Comparison of ENCODE assay signal across 9 mouse cellular contexts in genomic region chr15:78709767-78710166, GRCm38 (mm10). TPM values are rescaled to one million over a fixed set of nuclear protein-coding genes. Genes with fewer than 3 reads are reported as not detected.
DNase-seq lines count a peak whose midpoint lies in the region; ATAC-seq and TF ChIP-seq lines count a peak whose summit lies in the region.
"Had no signal": no experiment of that assay in that cellular context is flagged by ENCODE, and none has a peak within 500 bp of the region (broad histone marks: within the 10 kb centered on the region; RNA-seq: fewer than 3 reads in every experiment).

No protein-coding gene starts in this region.

- H3K9ac ChIP-seq in hindbrain, embryonic 16.5 days (ENCODE audit: low read depth, low read length) = no peak overlapping the region
- H3K9ac ChIP-seq in neural tube, embryonic 12.5 days = no peak overlapping the region
- H3K9ac ChIP-seq: embryonic facial prominence, embryonic 12.5 days; lung, embryonic 14.5 days had no signal

- H3K27ac ChIP-seq in hindbrain, embryonic 16.5 days (ENCODE audit: low read depth, low read length) = no peak overlapping the region
- H3K27ac ChIP-seq in neural tube, embryonic 12.5 days = no peak overlapping the region
- H3K27ac ChIP-seq in kidney, adult 2 months (ENCODE audit: insufficient read depth, low read depth, low read length) = no peak overlapping the region
- H3K27ac ChIP-seq: embryonic facial prominence, embryonic 12.5 days had no signal

- H3K36me3 ChIP-seq in hindbrain, embryonic 16.5 days (ENCODE audit: control insufficient read depth, insufficient read depth, low read length) = no peaks in the 10 kb centered on the region
- H3K36me3 ChIP-seq in neural tube, embryonic 12.5 days = no peaks in the 10 kb centered on the region
- H3K36me3 ChIP-seq in kidney, adult 2 months (ENCODE audit: control insufficient read depth, insufficient read depth, low read length) = no peaks in the 10 kb centered on the region
- H3K36me3 ChIP-seq: embryonic facial prominence, embryonic 12.5 days had no signal

- no peak for TF ChIP-seq CTCF in brain, embryonic 14.5 days (IDR thresholded peaks at IDR 0.05; ENCODE audit: borderline replicate concordance, extremely low read depth, insufficient read depth, insufficient read length)
- TF ChIP-seq CTCF in kidney, adult 2 months (conservative IDR thresholded peaks at IDR 0.05; ENCODE audit: insufficient read depth, insufficient read length, low read depth, low read length) = no peak

- WGBS in hindbrain, embryonic 16.5 days = 9% methylated on average over 7 of the region's 7 CpGs
- 25% methylated on average over 7 of the region's 7 CpGs for WGBS in neural tube, embryonic 12.5 days
- WGBS in kidney, adult 2 months = 33% methylated on average over 7 of the region's 7 CpGs

- H3K4me2 ChIP-seq in hindbrain, embryonic 16.5 days (ENCODE audit: low read length) = peak overlapping the region; percentile 32
- no peak overlapping the region for H3K4me2 ChIP-seq in neural tube, embryonic 12.5 days (replicated peaks)
- H3K4me2 ChIP-seq: embryonic facial prominence, embryonic 12.5 days; lung, embryonic 14.5 days had no signal

- no peak overlapping the region for H3K4me3 ChIP-seq in hindbrain, embryonic 16.5 days (ENCODE audit: low read length)
- H3K4me3 ChIP-seq in neural tube, embryonic 12.5 days = no peak overlapping the region
- no peak overlapping the region for H3K4me3 ChIP-seq in kidney, adult 2 months (ENCODE audit: insufficient read depth, low read depth, low read length)
- H3K4me3 ChIP-seq: embryonic facial prominence, embryonic 12.5 days had no signal

- peak; percentile 46 for ATAC-seq in hindbrain, embryonic 16.5 days
- ATAC-seq in neural tube, embryonic 12.5 days (ENCODE audit: low FRiP score, low read depth) = peak; percentile 23; the same call in 1 of the 2 replicates
- ATAC-seq in monocyte, adult 5-6 weeks (replicated peaks; ENCODE audit: insufficient number of reproducible peaks, low FRiP score, low TSS enrichment, poor library complexity, severe bottlenecking) = no peak

- no peaks in the 10 kb centered on the region for H3K9me3 ChIP-seq in hindbrain, embryonic 16.5 days (ENCODE audit: control insufficient read depth, low read length)
- H3K9me3 ChIP-seq in neural tube, embryonic 12.5 days = no peaks in the 10 kb centered on the region
- H3K9me3 ChIP-seq: embryonic facial prominence, embryonic 12.5 days had no signal

- no peak for TF ChIP-seq POLR2A in brain, embryonic 14.5 days (IDR thresholded peaks at IDR 0.05; ENCODE audit: borderline replicate concordance, extremely low read depth, insufficient read depth, insufficient read length, poor library complexity, severe bottlenecking)
- no peak for TF ChIP-seq POLR2A in kidney, adult 2 months (IDR thresholded peaks at IDR 0.05; ENCODE audit: low read depth, low read length)

- peak; percentile 86 for DNase-seq in brain, embryonic 14.5 days (ENCODE audit: low read depth)
- peak; percentile 16 for DNase-seq in embryo, embryonic 9.5 days (ENCODE audit: extremely low spot score)
- no peak for DNase-seq in T-cell, adult 2 months (ENCODE audit: low spot score)
- no peak for DNase-seq in kidney, adult 2 months
- DNase-seq: lung, embryonic 14.5 days had no signal

- H3K27me3 ChIP-seq in hindbrain, embryonic 16.5 days (replicated peaks; ENCODE audit: control insufficient read depth, insufficient read depth, low read length) = no peaks in the 10 kb centered on the region
- peaks cover 49% of the 10 kb centered on the region for H3K27me3 ChIP-seq in neural tube, embryonic 12.5 days (replicated peaks)
- no peaks in the 10 kb centered on the region for H3K27me3 ChIP-seq in kidney, adult 2 months (replicated peaks; ENCODE audit: control insufficient read depth, insufficient read depth, low read length)

- H3K4me1 ChIP-seq in hindbrain, embryonic 16.5 days (ENCODE audit: control insufficient read depth, insufficient read depth, low read depth, low read length) = peaks cover 49% of the 10 kb centered on the region
- H3K4me1 ChIP-seq in neural tube, embryonic 12.5 days = peaks cover 25% of the 10 kb centered on the region
- H3K4me1 ChIP-seq in kidney, adult 2 months (ENCODE audit: control insufficient read depth, insufficient read depth, low read length) = no peaks in the 10 kb centered on the region

RNA-seq across cellular contexts. Expression of gene Elfn2, which starts 8.8 kb away (rescaled TPM):
- polyA plus RNA-seq in brain, embryonic 14.5 days (2012; rRNA removed) = 13.2 and 22.5 TPM in 2 replicates
- polyA plus RNA-seq in hindbrain, embryonic 16.5 days (2015; fragmentation: Nextera tagmentation; extraction: Ambion mirVana) = 11.6 and 13.3 TPM in 2 replicates
- 1.9 and 2.0 TPM in 2 replicates for polyA plus RNA-seq in neural tube, embryonic 12.5 days (2016; fragmentation: Nextera tagmentation; extraction: Ambion mirVana)
- polyA plus RNA-seq in kidney, adult 2 months (2012; rRNA removed) = 0.03 and 0.04 TPM in 2 replicates
- total RNA-seq in monocyte, adult 5-6 weeks (2017) = not detected in 3 replicates

Comparison
In these comparisons a context has a peak if more than half of its experiments do, and no peak if none do; other contexts are left out.
1. DNase-seq: peak in brain, embryonic 14.5 days (single experiment) and embryo, embryonic 9.5 days (single experiment); none in T-cell, adult 2 months (single experiment) and kidney, adult 2 months (single experiment).